Mouse (Mus musculus) hindbrain, embryonic 14.5 days (tissue): ENCODE measurements around the gene Srek1ip1. TPM values are rescaled to one million over a fixed set of nuclear protein-coding genes. Genes with fewer than 3 reads are reported as not detected.

Experiments used
- ATAC-seq: fragments of 200-750 bp; cut with Nextera tagmentation; 2 replicates; pipeline ENCODE4 v1.8.0; 2017; ENCODE audit warnings: moderate number of reproducible peaks, mild to moderate bottlenecking, moderate TSS enrichment, moderate library complexity; ENCODE audit not compliant: low FRiP score
- DNase-seq: peaks from one replicate; pipeline ENCODE4 v3.0.0-alpha.2; 2015; ENCODE audit warnings: low spot score
- H3K27ac ChIP-seq: fragments of 300-500 bp; sonication (generic); 2 replicates; pipeline ENCODE4 v1.5.1; 2014; ENCODE audit warnings: mild to moderate bottlenecking, moderate library complexity
- H3K27me3 ChIP-seq: fragments of 300-500 bp; sonication (generic); 2 replicates; pipeline ENCODE4 v1.6.1; 2014; ENCODE audit warnings: mild to moderate bottlenecking, low read length, mixed read lengths; ENCODE audit not compliant: control insufficient read depth, insufficient read depth
- H3K36me3 ChIP-seq: fragments of 300-500 bp; sonication (generic); replicated peaks from 2 replicates; pipeline ENCODE4 v1.6.1; 2014; ENCODE audit not compliant: control insufficient read depth, insufficient read depth
- H3K4me1 ChIP-seq: fragments of 300-500 bp; sonication (generic); replicated peaks from 2 replicates; pipeline ENCODE4 v1.6.1; 2014; ENCODE audit warnings: antibody characterized with exemption, low read length, mixed read lengths; ENCODE audit not compliant: control insufficient read depth, insufficient read depth
- H3K4me2 ChIP-seq: fragments of 300-500 bp; sonication (generic); replicated peaks from 2 replicates; pipeline ENCODE4 v1.6.1; 2014; ENCODE audit warnings: mild to moderate bottlenecking, moderate library complexity
- H3K4me3 ChIP-seq: fragments of 300-500 bp; sonication (generic); replicated peaks from 2 replicates; pipeline ENCODE4 v1.5.1; 2014; ENCODE audit warnings: mild to moderate bottlenecking, low read length
- H3K9ac ChIP-seq: fragments of 300-500 bp; sonication (generic); 2 replicates; pipeline ENCODE4 v1.6.1; 2014
- H3K9me3 ChIP-seq: fragments of 300-500 bp; sonication (generic); 2 replicates; pipeline ENCODE4 v1.6.1; 2016; ENCODE audit warnings: low read length; ENCODE audit not compliant: control insufficient read depth
- WGBS: fragments of 180-500 bp; shearing (Covaris S2); extraction: QIAGEN DNeasy Blood & Tissue Kit; methylation state at CpG from one replicate; pipeline ENCODE4 v1.1.7; 2014; 5-methylcytosine and 5-hydroxymethylcytosine counted together
- polyA plus RNA-seq: library from polyadenylated mRNA; unstranded; fragments of >200 nt; fragmentation: Nextera tagmentation; extraction: Ambion mirVana; gene quantifications from 2 replicates; pipeline ENCODE4 v1.2.1, GENCODE M21; 2014

Srek1ip1 gene
- polyA plus RNA-seq, 1 experiment from 2014 or later, result 15.5 TPM

DNA sequence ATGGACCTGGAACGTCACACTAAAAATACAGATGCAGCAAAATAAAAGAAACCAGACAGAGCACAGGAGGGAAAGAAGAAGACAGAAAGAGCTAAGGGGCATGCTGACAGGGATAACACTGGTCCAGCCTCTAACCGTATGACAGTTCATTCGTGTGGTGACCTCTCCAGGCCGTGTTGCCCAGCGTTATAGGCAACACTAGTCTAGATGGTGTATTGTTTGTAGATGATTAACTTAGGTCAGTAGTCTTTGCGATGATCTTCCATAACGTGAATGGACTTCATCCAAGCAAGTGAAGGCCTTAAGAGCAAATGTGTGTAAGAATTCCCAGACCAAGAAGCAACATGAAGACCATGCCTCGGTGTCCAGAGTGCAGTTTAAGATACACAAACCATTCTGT lies 6.8 kb downstream of the Srek1ip1 start:
- Histone ChIP-seq H3K4me3 (no peak overlapping the region), H3K4me2 (no peak overlapping the region), H3K36me3 (peaks cover 53% of the 10 kb centered on the region), H3K4me1 (no peaks in the 10 kb centered on the region), H3K9ac (no peak overlapping the region), H3K27me3 (no peaks in the 10 kb centered on the region), H3K27ac (no peak overlapping the region), H3K9me3 (no peaks in the 10 kb centered on the region)
- ATAC-seq (no peak), DNase-seq (no peak)
- 97% methylated on average over 8 of the region's 8 CpGs for WGBS

DNA sequence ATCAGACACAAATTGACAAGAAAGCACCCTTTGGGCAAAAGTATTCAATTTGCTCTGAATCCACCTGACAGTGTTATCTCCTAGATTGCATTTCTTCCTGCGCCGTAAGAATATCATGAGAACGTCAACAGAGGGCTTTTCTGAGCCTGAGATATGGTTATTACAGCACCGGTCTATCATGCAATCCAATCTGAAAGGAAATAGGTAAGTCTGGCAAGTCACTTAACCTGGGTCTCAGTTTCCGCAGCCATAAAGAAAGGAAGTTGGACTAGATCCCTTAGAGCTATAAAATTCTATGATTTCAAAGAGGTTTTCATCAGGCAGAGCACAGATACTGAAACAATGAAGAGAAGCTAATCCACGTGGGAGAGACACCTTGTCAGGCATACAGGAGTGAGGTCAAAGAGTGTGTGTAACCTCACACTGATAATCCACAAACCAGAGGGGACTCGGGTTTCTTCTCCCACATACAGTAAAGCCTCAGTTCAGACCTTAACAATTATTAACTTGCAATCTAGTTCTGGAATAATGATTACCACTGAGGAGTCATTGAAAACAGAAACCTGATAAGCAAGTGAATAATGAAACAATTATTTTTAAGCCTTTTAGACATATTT lies 7.4 kb downstream of the Srek1ip1 start:
- WGBS, result 90% methylated on average over 7 of the region's 7 CpGs
- ATAC-seq (no peak), DNase-seq (no peak)
- H3K4me3 ChIP-seq, result no peak overlapping the region
- H3K9ac ChIP-seq, result no peak overlapping the region
- peaks cover 53% of the 10 kb centered on the region for H3K36me3 ChIP-seq
- H3K27ac ChIP-seq, result no peak overlapping the region
- no peaks in the 10 kb centered on the region for H3K4me1 ChIP-seq
- no peaks in the 10 kb centered on the region for H3K27me3 ChIP-seq
- H3K9me3 ChIP-seq, result no peaks in the 10 kb centered on the region
- H3K4me2 ChIP-seq, result no peak overlapping the region

DNA sequence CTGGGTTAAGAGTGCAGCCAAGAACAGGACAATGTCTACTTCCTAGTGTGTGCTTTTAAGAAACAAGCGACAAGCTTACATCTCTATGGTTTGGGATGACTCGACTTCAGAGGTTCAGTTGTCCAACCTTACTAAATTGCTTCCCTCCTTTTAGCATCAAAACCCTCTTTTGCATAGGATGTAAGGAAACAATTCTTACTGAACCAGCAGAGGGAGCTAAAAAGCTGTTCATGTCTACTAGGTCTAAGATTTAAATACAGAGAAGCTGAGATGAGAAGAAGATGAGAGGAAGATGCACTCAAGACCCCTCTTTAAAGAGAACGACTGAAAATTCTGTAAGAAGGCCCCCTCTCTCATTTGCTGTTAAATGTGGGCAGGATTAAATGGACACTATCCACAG lies 13.4 kb downstream of the Srek1ip1 start:
- ATAC-seq (peak; percentile 55; the same call in 1 of the 2 replicates), DNase-seq (peak; percentile 82)
- Histone ChIP-seq H3K4me1 (no peaks in the 10 kb centered on the region), H3K27ac (no peak overlapping the region), H3K4me3 (no peak overlapping the region), H3K27me3 (no peaks in the 10 kb centered on the region), H3K36me3 (peaks cover 48% of the 10 kb centered on the region), H3K9me3 (no peaks in the 10 kb centered on the region), H3K4me2 (no peak overlapping the region), H3K9ac (no peak overlapping the region)
- WGBS, result 61% methylated on average over 3 of the region's 3 CpGs

DNA sequence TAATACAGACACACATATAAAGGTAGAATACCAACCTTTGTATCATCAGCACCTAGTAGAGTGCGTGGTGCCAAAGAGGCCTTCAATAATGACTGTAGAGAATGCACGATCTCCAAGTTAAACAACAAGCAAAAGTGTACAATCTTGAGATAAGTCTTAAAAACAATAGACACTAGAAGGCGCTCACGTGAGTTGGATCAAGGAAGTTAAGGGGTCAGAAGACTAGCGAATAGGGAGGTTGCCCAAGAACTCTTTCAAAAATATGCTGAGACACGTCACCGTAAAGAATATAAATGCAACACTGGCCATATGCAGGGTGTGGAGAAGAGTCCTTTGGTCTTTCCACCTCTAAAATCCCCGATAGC lies 24.0 kb downstream of the Srek1ip1 start:
- WGBS, result 12% methylated on average over 8 of the region's 8 CpGs
- H3K27ac ChIP-seq, result peak overlapping the region; percentile 85
- H3K9ac ChIP-seq, result peak overlapping the region; percentile 93
- peak overlapping the region; percentile 78 for H3K4me2 ChIP-seq
- H3K27me3 ChIP-seq, result no peaks in the 10 kb centered on the region
- no peaks in the 10 kb centered on the region for H3K9me3 ChIP-seq
- H3K4me1 ChIP-seq, result peaks cover 13% of the 10 kb centered on the region
- DNase-seq, result peak; percentile 44
- H3K4me3 ChIP-seq, result peak overlapping the region; percentile 64
- peak; percentile 11 for ATAC-seq
- H3K36me3 ChIP-seq, result 0 out of 2 replicates have a peak, but pooled peaks cover 6% of the 10 kb centered on the region

DNA sequence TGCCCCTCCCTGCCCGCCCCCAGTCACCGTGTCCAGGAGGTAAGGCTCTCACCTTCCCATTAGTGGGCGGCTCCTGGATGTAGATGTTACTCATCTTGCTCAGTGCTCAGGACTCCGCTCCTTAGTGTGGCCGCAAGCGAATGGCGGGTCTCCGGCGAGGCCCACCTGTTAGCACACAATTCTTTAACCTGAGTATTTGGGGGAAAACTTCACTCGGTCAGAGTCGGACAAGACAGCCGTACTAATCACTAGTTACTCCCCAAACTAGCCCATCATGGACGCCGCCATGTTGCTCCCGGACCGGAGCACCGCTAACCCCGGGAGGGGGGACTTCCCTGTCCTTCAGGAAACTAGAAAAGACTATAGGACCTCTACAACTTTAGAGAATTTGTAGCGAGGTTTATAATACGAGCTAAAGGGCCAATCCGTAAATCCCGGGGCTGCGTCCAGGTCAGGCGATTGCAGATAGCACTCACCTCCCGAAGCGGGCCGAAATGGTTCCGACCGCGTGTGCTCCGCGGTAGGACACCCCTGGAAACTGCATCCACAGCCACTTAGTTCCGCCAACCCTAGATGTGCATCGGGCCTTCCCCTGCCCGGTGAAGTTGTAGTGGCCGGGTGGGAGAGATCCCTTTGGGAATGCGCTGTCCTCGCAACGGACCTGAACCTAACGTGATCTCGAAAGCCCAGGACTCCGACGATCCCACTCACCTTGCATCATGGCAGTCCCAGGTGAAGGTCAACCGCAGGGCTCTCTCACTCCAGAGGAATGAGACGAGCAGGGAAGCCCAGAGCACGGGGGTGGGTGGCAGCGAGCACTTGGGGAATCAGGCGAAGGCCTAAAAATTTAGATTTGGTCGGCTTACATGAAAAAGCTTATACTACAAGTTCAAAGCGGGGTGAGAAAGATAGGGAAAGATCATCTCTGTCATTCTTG lies 24.6 kb downstream of the Srek1ip1 start, which contains the start of gene Cwc27:
Cwc27 (minus strand) TSS at position 508 of the 937 bp plus-strand sequence.
- under 1% methylated on average over 50 of the region's 50 CpGs for WGBS
- ATAC-seq, result peak; percentile 96
- Histone ChIP-seq H3K36me3 (0 out of 2 replicates have a peak, but pooled peaks cover 6% of the 10 kb centered on the region), H3K9ac (peak within 1 kb of the TSS; percentile 93), H3K27ac (peak within 1 kb of the TSS; percentile 85), H3K27me3 (no peaks in the 10 kb centered on the region), H3K4me1 (peaks cover 13% of the 10 kb centered on the region), H3K4me2 (peak within 1 kb of the TSS; percentile 78), H3K4me3 (peak within 1 kb of the TSS; percentile 64), H3K9me3 (no peaks in the 10 kb centered on the region)
- DNase-seq, result peak; percentile 89

DNA sequence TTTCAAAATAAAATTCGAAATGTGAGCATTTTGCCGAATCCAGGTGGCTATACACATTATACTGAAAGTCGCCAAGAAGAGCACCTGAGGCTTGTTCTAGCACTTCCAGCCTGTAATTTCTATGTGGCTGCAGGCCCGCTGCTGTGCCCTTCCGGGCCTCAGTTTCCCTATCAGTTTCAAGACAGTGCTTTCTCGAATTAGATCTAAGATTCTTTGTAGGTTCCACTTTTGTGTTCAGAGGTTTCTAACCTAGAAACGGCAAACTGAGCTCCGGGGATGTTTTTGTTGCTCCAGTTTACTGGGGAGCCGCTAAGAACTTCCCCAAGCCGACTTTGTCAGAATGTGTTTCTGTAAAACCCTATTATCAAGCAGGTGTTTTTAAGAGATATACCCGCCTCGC lies 25.4 kb downstream of the Srek1ip1 start:
- 58% methylated on average over 12 of the region's 12 CpGs for WGBS
- H3K9me3 ChIP-seq, result no peaks in the 10 kb centered on the region
- no peaks in the 10 kb centered on the region for H3K27me3 ChIP-seq
- H3K4me1 ChIP-seq, result peaks cover 17% of the 10 kb centered on the region
- H3K27ac ChIP-seq, result 0 out of 2 replicates have a peak overlapping the region, but pooled peaks have one; percentile 85
- no peak for ATAC-seq
- peak overlapping the region; percentile 64 for H3K4me3 ChIP-seq
- peak overlapping the region; percentile 78 for H3K4me2 ChIP-seq
- no peak for DNase-seq
- 0 out of 2 replicates have a peak, but pooled peaks cover 6% of the 10 kb centered on the region for H3K36me3 ChIP-seq
- peak overlapping the region; percentile 93 for H3K9ac ChIP-seq

DNA sequence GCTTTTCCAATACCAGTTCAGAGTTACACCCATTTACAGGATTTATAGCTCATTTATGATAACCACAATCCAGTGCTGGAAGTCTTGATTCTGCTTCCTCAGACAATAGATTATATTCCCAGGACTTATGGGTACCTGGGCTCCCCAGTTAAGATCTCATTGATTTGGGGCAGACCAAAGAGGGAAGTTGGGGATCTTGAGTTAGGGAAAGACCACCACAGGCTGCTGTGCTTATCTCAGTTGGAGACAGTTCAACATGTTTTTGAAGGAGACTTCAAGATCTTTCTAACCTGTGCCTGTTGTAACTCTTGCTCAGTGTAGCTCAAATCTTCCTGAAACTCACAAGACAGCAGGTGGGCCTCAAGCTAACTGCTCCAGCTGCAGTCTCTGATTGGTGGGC lies 28.9 kb downstream of the Srek1ip1 start:
- no peak overlapping the region for H3K4me2 ChIP-seq
- H3K27me3 ChIP-seq, result no peaks in the 10 kb centered on the region
- DNase-seq (no peak), ATAC-seq (no peak)
- peaks cover 12% of the 10 kb centered on the region for H3K4me1 ChIP-seq
- no peak overlapping the region for H3K4me3 ChIP-seq
- no peaks in the 10 kb centered on the region for H3K9me3 ChIP-seq
- H3K27ac ChIP-seq, result no peak overlapping the region
- 0 out of 2 replicates have a peak, but pooled peaks cover 6% of the 10 kb centered on the region for H3K36me3 ChIP-seq
- no peak overlapping the region for H3K9ac ChIP-seq

DNA sequence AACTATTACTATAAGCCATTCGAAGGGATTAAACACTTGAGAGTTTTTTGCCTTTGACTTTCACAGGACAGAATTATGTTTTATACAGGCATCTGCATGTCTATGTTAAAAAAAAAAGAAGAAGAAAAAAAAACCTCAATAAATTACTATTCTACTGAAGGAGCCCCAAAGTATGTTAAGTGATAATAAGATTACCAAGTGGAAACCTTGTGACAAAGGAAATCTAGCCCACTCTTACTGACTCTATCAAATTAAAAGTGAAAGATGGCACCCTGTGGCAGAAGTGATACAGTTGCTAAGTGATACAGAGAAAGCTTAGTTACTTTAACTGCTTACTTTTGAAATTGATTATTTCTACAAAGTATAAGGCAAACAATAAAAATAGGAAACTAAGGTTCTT lies 29.6 kb downstream of the Srek1ip1 start:
- H3K27ac ChIP-seq, result no peak overlapping the region
- H3K9ac ChIP-seq, result no peak overlapping the region
- DNase-seq (no peak), ATAC-seq (no peak)
- H3K4me2 ChIP-seq, result no peak overlapping the region
- H3K27me3 ChIP-seq, result no peaks in the 10 kb centered on the region
- no peaks in the 10 kb centered on the region for H3K9me3 ChIP-seq
- H3K4me1 ChIP-seq, result peaks cover 12% of the 10 kb centered on the region
- WGBS, result 98% methylated on average over 1 of the region's 1 CpGs
- 0 out of 2 replicates have a peak, but pooled peaks cover 6% of the 10 kb centered on the region for H3K36me3 ChIP-seq
- H3K4me3 ChIP-seq, result no peak overlapping the region

DNA sequence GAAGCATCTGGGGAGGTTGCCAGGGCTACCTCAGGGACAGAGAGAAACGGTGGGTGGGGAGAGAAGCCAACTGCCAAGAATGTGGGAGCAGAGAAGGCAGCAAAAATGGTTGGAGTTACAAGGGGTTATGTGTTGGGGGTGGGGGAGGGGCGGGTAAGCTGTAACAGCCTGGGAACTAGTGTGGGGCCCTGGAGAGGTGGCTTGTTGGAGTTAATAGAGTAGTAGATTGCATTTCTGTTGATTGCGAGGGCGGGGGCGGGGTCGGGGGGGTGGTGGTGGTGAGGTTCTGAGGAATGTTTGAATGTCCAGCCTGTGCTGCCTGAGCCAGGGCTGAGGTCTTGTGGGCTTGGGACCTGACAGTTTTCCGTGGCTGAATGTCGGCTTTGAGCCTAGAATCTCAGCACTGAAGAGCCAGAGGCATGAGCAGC lies 30.1 kb downstream of the Srek1ip1 start:
- 0 out of 2 replicates have a peak overlapping the region, but pooled peaks have one; percentile 12 for H3K4me2 ChIP-seq

More for the DNA sequence above, 30.1 kb downstream of the Srek1ip1 start:
- Histone ChIP-seq H3K27ac (peak overlapping the region; percentile 59; the same call in 1 of the 2 replicates), H3K9ac (no peak overlapping the region), H3K36me3 (peaks cover 6% of the 10 kb centered on the region; the same call in 1 of the 2 replicates), H3K4me3 (no peak overlapping the region), H3K4me1 (peaks cover 11% of the 10 kb centered on the region), H3K27me3 (no peaks in the 10 kb centered on the region), H3K9me3 (no peaks in the 10 kb centered on the region)
- DNase-seq (peak; percentile 36), ATAC-seq (peak; percentile 72; the same call in 1 of the 2 replicates)
- 39% methylated on average over 8 of the region's 8 CpGs for WGBS
